Mouse (Mus musculus) gastrocnemius, adult 8-10 months (tissue): ENCODE results near the gene Tmem25. TPM values are rescaled to one million over a fixed set of nuclear protein-coding genes. Genes with fewer than 3 reads are reported as not detected.

Experiments
- DNase-seq, 2 experiments: peaks; one replicate each; pipeline ENCODE4 v3.0.0; 2022; ENCODE audit warnings: low spot score in 2 of 2
- total RNA-seq, 4 experiments: library from RNA; stranded (reverse); gene quantifications; 2 replicates each; pipeline ENCODE4 v1.2.4; 2022

The Tmem25 gene
- 1 to 10 TPM; 4.3 to 7.7 (median 5.8) TPM for total RNA-seq

GRCm38 (mm10) chr9:44799102-44799957 is at the start of gene Tmem25:
Tmem25 (minus strand) TSS chr9:44799307.
- DNase-seq: peak; percentile 72 to 81

GRCm38 (mm10) chr9:44847446-44847845 is 48.3 kb upstream of the Tmem25 start:
- DNase-seq: no peak

DNA sequence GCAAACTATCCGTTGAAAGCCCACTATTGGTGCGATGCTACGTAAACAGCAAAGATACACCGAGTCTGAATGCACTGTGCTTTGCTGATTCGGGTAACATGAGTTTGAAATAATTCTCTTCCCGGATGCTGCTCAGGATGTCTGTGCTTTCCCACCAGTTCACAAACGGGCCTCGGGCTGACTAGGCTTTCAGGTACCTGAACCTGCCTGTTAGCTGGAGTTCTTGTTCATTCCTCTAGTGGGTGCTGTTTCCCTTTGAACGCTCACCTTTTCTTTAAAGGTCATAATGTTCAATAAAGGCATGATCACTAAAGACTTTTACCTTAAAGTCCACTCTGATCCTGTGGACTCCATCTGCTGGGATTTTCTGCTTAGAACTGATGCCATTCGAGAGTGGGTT is 42.1 kb upstream of the Tmem25 start:
- DNase-seq: no peak

GRCm38 (mm10) chr9:44836439-44836838 is 37.3 kb upstream of the Tmem25 start:
- peak; percentile 50 to 64 for DNase-seq

GRCm38 (mm10) chr9:44832356-44832755 is 33.2 kb upstream of the Tmem25 start:
- DNase-seq: no peak

- DNase-seq: no peak
These were observed 31.4 kb upstream of the Tmem25 start for GRCm38 (mm10) chr9:44830506-44830905.

GRCm38 (mm10) chr9:44828944-44829343 is 29.8 kb upstream of the Tmem25 start:
- DNase-seq: no peak

GRCm38 (mm10) chr9:44826660-44827059 is 27.6 kb upstream of the Tmem25 start:
- no peak for DNase-seq

DNA sequence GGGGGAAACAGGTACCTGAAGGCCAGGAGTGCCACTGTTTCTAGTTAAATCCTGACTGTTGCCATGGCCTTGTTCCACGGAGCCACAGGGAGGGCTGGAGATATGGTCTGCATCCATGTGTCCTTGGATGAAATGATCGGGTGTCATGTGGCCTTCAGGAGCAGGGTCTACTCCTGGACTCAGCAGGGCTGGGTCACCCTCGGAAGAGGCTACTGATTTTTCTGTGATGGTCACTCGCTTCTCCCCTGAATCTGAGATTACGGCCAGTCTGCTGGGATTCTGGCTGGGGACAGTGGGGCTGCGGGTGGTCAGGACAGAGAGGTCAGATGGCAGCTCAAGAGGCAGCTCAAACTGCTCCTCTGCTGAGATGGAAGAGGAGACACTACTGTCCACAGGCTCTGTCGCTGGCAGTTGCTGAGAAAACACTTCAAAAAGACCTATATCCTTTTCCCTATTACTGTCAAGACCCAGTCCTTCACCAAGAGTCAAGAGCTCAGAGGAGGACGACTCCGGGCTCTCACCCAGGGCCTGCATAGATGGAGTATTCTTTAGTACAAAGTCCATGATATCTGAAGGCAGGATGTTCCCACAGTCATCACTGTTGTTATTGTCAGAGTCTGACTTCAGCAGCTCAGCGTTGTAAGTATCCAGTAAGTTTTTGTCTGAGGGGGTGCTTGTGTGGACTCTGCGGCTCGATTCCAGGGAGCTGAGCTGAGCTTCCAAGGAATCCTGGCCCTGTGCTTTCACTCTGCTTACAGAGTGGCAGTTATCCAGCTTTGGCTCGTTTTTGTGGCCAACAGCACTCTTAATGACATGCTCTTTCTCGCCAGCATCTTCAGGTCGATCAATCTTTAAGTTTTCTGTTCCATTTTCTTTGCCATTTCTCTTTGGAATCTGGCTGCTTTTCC is 21.1 kb upstream of the Tmem25 start:
- no peak for DNase-seq

- DNase-seq: no peak
These were observed 18.4 kb upstream of the Tmem25 start for GRCm38 (mm10) chr9:44817522-44817921.

DNA sequence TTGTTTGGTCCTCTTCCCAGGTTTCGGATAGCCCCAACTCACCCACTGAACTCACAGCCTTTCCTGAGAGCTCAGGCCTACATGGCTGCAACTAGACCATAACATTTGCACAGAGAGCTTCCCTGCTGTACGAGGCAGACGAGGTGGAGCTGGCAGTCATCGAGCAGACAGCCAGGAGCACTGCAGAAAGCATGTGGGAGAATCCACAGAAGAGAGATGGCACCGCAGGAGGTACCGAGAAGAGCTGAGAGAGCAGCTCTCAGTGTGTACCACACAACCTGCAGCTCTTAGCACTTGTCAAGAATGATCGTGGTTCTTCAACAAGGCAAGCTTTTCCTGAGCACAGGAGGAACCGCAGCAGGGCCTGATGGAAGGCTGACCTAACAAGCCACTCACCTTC is 15.1 kb upstream of the Tmem25 start:
- DNase-seq: no peak

GRCm38 (mm10) chr9:44810316-44810715 is 11.2 kb upstream of the Tmem25 start:
- no peak for DNase-seq

DNA sequence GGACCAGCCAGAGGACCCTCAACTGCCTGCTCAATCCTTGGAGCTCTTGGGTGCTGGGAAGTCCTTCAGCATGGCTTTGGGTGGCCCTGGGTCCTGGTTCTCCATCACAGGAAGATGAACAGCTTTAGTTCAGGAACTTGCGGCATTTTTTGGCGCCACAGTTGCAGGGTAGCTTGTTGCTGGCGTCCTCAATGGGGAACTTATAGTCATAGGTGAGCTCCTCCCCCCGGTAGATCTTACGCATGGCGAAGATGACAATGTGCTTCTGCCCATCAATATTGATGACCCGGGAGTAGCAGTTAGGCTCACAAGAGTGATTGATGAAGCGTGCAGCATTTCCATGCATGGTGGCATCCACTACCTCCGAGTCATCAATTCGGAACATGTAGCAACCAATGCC is 8.7 kb upstream of the Tmem25 start:
- DNase-seq: no peak

- DNase-seq: no peak
These were observed 8.0 kb upstream of the Tmem25 start for GRCm38 (mm10) chr9:44807141-44807540.

DNA sequence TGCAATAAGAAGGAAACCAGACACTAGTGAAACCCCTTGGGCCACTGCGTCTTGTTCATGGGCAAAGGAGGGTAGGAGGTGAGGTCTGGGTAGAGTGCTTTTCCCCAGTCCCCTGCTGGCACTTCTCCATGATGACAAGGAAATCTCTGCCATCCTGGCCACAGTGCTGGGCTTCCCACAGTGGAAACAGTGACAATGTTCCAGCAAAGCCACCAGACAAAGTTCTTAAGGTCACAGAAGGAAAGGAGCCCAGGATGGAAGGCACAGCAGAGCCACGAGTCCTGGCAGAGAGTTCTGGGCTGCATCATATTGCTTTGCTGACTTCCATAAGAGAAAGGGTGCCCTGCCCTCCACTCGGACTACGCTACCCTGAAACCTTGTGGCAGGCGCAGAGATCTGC is 6.4 kb upstream of the Tmem25 start:
- no peak for DNase-seq

GRCm38 (mm10) chr9:44804678-44805077 is 5.6 kb upstream of the Tmem25 start:
- no peak for DNase-seq

- DNase-seq: no peak
These were observed 3.8 kb upstream of the Tmem25 start, which contains the start of gene Ttc36 for GRCm38 (mm10) chr9:44802808-44803450. Ttc36 (minus strand) TSS chr9:44803072.

DNA sequence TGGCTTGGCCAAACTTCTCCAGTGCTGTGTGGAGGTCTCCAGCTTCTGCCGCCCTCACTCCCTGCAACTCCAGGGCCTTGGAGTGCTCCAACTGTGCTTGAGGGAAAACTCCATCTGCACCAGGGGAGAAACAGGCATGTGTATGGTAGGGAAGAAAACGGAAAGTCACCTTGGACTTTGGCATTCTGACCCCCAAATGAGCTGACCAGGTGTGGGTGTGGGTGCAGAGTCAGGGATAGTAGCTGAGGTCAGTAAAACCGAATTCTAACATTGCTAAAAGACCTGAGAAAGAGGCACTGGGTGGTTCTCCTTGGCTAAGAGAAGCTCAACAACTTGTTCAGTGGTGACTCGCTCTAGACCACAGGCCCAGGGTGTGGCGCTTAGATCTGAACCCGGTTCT is 2.6 kb upstream of the Tmem25 start:
- no peak for DNase-seq

- no peak for DNase-seq
These were observed 834 bp upstream of the Tmem25 start for GRCm38 (mm10) chr9:44799958-44800324.

- DNase-seq: peak; percentile 30 to 48
These were observed 809 bp downstream of the Tmem25 start for GRCm38 (mm10) chr9:44798298-44798697.

DNA sequence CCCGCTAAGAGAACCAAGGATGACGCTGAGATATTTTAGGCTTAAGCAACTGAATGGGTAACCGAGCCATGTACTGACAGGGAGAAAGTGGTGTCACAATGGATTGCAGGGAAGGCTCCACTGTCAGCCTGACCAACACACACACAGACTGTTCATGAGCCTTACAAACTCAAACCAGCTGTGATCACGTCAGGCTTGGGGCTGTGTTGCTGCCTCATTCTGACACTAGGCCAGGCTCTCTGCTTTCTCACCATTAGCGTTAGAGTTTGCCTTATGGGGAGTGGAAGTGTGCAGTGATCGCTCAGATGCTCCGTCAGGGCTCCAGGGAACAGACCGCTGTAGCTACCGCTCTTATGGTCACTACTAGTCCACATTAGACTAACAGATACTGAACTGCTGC is 6.3 kb downstream of the Tmem25 start:
- DNase-seq: no peak
